Mouse (Mus musculus): ENCODE measurements around the gene Atcay. TPM values are rescaled to one million over a fixed set of nuclear protein-coding genes. Genes with fewer than 3 reads are reported as not detected.

Gene Atcay
- polyA plus RNA-seq (2016; fragmentation: Nextera tagmentation; extraction: Ambion mirVana) = 35.5 and 37.2 TPM in 2 replicates

DNA sequence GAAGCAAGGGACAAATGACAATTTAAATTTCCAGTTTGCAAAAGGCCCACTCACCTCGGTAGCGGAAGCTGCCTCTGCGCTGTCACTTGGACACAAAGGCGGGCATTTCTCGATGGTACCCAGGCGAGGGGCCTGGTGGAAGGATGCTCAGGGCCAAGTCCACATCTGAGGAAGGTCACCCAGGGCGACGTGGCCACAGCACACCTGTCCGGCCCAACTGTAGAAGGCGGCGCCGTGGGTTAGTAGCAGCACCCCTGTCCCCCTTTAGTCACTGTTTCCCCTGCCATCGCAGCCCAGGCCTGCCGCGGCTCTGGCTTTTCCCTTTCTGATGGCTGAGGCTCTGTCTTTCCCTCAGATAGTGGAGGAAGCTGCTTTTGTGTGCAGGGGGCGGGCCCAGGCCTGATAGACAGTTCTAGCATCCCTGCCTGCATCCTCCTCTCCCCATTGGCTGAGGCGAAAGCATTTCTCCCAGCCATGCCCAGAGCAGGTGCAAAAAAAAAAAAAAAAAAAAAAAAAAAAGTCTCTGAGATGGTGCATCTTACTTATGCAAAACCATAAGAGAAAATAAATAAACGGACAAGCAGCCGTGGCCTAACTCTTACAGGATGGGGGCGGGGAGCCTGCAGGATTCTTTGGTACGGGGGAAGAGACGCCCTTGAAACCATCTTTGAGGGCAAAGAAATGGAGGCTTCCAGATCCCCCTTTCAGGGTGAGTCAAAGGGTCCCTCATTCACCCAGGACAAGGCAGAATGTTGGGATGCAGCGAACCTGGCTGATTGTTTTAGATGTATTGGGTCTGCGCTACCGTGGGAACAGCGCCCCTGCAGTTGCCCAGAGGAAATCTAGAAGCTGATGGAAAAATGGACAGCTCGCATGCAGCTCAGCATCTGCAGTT is at the start of gene Atcay:
Gene Atcay (minus strand): TSS at position 396 of the 895 bp plus-strand sequence.
- Histone ChIP-seq H3K9me3 (no peaks in the 10 kb centered on the region), H3K4me2 (replicated peaks) (peak within 1 kb of the TSS; percentile 63), H3K27me3 (peaks cover 15% of the 10 kb centered on the region), H3K27ac (replicated peaks) (peak within 1 kb of the TSS; percentile 78), H3K4me3 (peak within 1 kb of the TSS; percentile 54), H3K36me3 (peaks cover 5% of the 10 kb centered on the region; the same call in 1 of the 2 replicates), H3K9ac (replicated peaks) (peak within 1 kb of the TSS; percentile 76), H3K4me1 (peaks cover 40% of the 10 kb centered on the region)
- 3% methylated on average over 27 of the region's 27 CpGs for WGBS
- ATAC-seq (ENCODE audit: low FRiP score, low read depth) = peak; percentile 86

DNA sequence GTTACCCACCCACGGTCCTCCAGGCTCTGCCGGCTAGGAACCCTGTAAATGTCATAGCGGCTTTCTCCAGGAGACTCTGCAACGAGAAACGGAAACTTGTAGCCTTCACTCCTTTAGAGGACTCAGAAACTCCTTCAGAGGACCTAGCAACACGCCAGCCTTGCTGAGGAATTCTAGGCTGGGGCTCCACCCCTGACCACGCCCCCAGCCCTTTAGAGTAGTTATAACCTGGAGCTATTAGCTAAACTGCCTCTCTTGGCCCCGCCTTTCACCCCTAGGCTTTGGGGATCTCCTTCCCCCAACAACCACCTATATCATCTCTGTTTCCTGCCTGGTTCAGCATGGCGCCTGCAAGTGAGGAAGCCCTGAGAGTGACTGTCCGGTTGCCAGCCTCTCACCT is 48.9 kb upstream of the Atcay start:
- H3K9ac ChIP-seq (replicated peaks) = no peak overlapping the region
- H3K27me3 ChIP-seq = peaks cover 37% of the 10 kb centered on the region
- no peak for ATAC-seq (ENCODE audit: low FRiP score, low read depth)
- no peaks in the 10 kb centered on the region for H3K9me3 ChIP-seq
- no peak overlapping the region for H3K27ac ChIP-seq (replicated peaks)
- no peaks in the 10 kb centered on the region for H3K4me1 ChIP-seq
- H3K4me2 ChIP-seq (replicated peaks) = no peak overlapping the region
- H3K4me3 ChIP-seq = no peak overlapping the region
- H3K36me3 ChIP-seq = 0 out of 2 replicates have a peak, but pooled peaks cover 3% of the 10 kb centered on the region
- WGBS = 56% methylated on average over 10 of the region's 10 CpGs

DNA sequence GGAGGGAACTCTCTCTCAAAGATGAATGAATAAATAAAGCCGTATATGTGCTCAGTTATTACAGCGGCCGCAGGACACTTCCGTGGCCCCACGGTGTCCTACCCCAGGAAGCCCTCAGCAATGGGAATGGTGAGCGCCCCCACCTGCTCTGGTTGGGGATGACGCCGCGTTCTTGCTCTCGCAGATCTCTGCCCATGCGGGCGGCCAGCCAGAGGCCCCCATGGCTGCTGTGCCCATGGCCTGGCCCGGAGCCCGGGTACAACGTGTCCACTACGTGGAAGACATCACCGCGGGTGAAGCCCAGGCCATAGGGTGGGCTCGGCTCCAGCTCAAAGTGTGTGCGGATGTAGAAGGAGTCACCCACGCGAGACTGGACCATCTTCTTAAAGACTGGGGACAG is 47.0 kb upstream of the Atcay start:
- H3K9ac ChIP-seq (replicated peaks) = no peak overlapping the region
- H3K4me1 ChIP-seq = no peaks in the 10 kb centered on the region
- H3K4me2 ChIP-seq (replicated peaks) = no peak overlapping the region
- 79% methylated on average over 22 of the region's 22 CpGs for WGBS
- H3K36me3 ChIP-seq = peaks cover 12% of the 10 kb centered on the region
- peaks cover 19% of the 10 kb centered on the region; the same call in 1 of the 2 replicates for H3K27me3 ChIP-seq
- no peak overlapping the region for H3K27ac ChIP-seq (replicated peaks)
- H3K4me3 ChIP-seq = no peak overlapping the region
- H3K9me3 ChIP-seq = no peaks in the 10 kb centered on the region
- no peak for ATAC-seq (ENCODE audit: low FRiP score, low read depth)

DNA sequence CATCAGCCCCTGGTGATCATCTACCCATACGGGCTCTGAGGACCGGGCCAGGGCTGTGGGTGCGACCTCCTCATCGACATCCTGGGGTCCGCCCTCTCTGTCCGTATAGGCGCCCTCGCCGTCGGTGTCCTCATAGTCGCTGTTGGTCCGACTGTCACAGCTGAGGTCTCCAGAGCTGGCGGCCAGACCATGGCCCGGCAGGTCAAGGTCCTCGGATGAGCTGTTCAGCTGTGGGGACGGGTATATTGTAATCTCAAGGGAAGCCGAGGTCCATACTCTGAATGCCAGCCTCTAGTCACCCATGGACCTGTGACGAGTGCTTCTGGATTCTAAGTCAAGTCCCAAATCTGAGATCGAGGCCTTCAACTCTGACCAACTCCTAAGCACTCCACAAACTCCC is 43.2 kb upstream of the Atcay start:
- Histone ChIP-seq H3K9ac (replicated peaks) (no peak overlapping the region), H3K27ac (replicated peaks) (no peak overlapping the region), H3K4me3 (no peak overlapping the region), H3K9me3 (no peaks in the 10 kb centered on the region), H3K27me3 (no peaks in the 10 kb centered on the region), H3K4me2 (replicated peaks) (no peak overlapping the region), H3K36me3 (peaks cover 34% of the 10 kb centered on the region), H3K4me1 (peaks cover 4% of the 10 kb centered on the region)
- 95% methylated on average over 19 of the region's 19 CpGs for WGBS
- ATAC-seq (ENCODE audit: low FRiP score, low read depth) = no peak

DNA sequence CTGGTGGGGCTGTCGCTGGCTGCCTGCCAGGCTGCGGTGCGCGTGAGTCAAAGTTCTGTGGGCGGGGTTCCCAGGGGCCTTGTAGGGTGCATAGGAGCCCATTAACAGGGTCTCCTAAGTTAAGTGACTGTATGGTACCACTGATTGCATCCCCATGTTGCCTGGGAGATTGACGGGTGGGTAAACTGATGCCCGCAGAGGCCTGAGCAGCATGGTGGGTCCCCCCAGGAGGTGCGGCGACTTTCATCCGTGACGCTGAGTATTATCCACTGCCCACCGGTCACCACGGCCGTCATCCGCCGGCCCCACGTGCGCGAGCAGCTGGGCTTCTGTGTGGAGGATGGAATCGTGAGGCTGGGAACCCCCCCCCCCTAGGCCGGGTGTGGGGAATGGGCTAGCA is 41.7 kb upstream of the Atcay start:
- ATAC-seq (ENCODE audit: low FRiP score, low read depth) = no peak
- Histone ChIP-seq H3K4me1 (peaks cover 11% of the 10 kb centered on the region), H3K27me3 (no peaks in the 10 kb centered on the region), H3K9ac (replicated peaks) (no peak overlapping the region), H3K4me2 (replicated peaks) (no peak overlapping the region), H3K36me3 (peaks cover 34% of the 10 kb centered on the region), H3K4me3 (no peak overlapping the region), H3K9me3 (no peaks in the 10 kb centered on the region), H3K27ac (replicated peaks) (no peak overlapping the region)
- 98% methylated on average over 21 of the region's 21 CpGs for whole genome bisulfite sequencing

DNA sequence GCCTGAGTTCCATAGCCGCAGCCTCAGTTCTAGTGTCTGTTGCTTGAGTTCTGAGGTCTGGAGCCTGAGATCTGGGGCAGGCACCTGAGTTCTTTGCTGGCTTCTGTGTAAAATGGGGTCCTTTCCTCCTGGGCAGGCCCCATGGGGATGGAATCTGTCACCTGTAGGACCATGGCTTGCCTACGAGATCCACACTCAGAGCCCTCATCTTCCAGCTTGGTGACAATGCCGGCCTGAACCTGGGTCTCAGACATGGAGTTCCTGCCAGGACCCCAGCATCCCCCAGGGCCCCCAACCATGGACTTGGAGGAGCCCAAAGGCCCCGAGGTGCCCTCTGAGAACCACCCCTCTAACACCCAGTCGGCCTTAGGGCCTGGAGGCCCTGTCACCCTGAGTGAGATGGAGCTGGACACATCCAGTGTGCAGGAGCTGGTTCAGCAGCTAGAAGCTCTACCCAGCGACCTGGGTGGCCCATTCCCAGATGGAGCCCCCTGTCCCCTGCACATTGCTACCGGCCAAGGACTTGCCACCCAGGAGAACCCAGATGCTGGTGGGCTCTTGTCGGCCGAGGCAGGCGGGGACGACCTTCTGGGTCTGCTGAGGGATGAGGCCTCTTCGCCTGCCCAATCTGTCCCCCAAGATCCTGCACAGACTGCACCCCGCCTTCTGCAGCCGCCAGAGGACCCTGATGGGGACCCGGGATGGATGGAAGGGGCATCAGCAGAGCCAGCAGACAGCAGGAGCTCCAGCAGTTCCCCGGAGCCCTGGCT is 38.2 kb upstream of the Atcay start:
- peak overlapping the region; percentile 79 for H3K4me2 ChIP-seq (replicated peaks)
- H3K9ac ChIP-seq (replicated peaks) = peak overlapping the region; percentile 79
- H3K4me1 ChIP-seq = peaks cover 15% of the 10 kb centered on the region
- 80% methylated on average over 16 of the region's 16 CpGs for WGBS
- no peak overlapping the region for H3K27ac ChIP-seq (replicated peaks)
- no peaks in the 10 kb centered on the region for H3K27me3 ChIP-seq
- H3K9me3 ChIP-seq = no peaks in the 10 kb centered on the region
- peaks cover 47% of the 10 kb centered on the region for H3K36me3 ChIP-seq
- peak overlapping the region; percentile 63 for H3K4me3 ChIP-seq
- no peak for ATAC-seq (ENCODE audit: low FRiP score, low read depth)

DNA sequence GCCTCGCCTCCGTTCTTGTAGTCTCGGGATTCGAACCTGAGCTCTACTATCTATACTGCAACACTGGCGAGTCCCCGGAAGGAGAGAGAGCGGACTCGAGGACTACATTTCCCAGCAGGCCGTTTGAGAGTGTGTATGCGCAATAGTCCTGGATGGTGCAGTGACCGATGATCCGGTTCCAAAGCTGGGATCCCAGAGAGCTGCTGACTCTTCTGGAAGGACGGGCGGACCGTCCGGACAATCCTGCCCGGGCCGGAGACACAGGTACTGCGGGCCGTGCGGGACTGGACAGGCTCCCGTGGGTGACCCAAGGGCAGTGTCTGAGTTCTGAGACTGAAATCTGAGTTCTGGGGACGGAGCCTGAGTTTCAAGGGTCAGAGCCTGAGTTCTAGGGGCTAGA is 37.4 kb upstream of the Atcay start:
- Histone ChIP-seq H3K4me1 (peaks cover 15% of the 10 kb centered on the region), H3K4me2 (replicated peaks) (peak overlapping the region; percentile 79), H3K9me3 (no peaks in the 10 kb centered on the region), H3K4me3 (peak overlapping the region; percentile 63), H3K27ac (replicated peaks) (no peak overlapping the region), H3K27me3 (no peaks in the 10 kb centered on the region), H3K36me3 (peaks cover 49% of the 10 kb centered on the region), H3K9ac (replicated peaks) (peak overlapping the region; percentile 79)
- WGBS = 4% methylated on average over 23 of the region's 23 CpGs
- ATAC-seq (ENCODE audit: low FRiP score, low read depth) = peak; percentile 35; the same call in 1 of the 2 replicates

DNA sequence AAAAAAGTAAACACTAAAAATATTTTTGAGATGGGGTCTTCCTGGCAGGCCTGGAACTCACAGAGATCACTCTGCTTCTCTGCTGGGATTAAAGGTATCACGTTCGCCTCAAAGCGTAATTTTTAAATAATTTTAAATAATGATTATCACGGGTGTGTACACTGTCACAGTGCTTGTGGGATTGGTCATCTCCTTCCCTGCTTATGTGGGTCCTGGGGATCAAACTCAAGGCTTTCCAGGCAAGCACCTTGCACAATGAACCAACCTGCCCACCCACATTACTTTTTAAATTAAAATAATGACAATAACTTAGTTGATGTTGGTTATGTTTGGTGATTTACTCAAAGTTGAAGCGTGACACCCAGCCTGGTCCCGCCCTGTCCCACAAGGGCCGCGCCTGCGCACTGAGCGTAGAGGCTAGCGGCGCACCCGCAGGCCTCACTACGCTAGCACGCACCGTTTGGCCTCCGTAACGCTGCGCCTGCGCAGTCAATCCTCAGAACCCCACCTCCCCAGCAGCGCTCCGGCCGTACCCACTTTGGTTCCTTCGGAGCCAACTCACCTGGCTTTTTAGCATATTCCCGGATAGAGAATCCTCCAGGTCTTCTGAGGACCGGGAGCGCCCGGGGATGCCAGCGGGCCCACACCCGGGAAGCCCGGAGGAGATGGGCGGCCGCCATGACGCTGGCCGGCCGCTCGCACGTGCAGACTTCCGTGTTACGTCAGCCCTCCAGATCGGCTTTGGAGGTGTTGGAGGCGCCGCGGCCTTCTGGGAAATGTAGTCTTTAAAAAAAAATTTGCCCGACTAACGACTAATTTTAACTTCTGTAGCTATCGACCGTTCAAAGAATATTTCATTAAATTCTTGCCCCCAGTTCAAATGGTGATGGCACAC is 35.8 kb upstream of the Atcay start, which contains the start of the genes Mrpl54 and Apba3:
Gene Mrpl54 (minus strand): TSS at position 724 of the 895 bp plus-strand sequence.
Gene Apba3 (plus strand): TSS at position 750 of the 895 bp plus-strand sequence.
- WGBS = 1% methylated on average over 48 of the region's 48 CpGs
- Histone ChIP-seq H3K4me3 (peak within 1 kb of the TSS; percentile 74), H3K27ac (replicated peaks) (peak within 1 kb of the TSS; percentile 75), H3K4me1 (peaks cover 15% of the 10 kb centered on the region), H3K9me3 (no peaks in the 10 kb centered on the region), H3K9ac (replicated peaks) (peak within 1 kb of the TSS; percentile 68), H3K4me2 (replicated peaks) (peak within 1 kb of the TSS; percentile 79), H3K36me3 (peaks cover 49% of the 10 kb centered on the region), H3K27me3 (no peaks in the 10 kb centered on the region)
- peak; percentile 93 for ATAC-seq (ENCODE audit: low FRiP score, low read depth)

DNA sequence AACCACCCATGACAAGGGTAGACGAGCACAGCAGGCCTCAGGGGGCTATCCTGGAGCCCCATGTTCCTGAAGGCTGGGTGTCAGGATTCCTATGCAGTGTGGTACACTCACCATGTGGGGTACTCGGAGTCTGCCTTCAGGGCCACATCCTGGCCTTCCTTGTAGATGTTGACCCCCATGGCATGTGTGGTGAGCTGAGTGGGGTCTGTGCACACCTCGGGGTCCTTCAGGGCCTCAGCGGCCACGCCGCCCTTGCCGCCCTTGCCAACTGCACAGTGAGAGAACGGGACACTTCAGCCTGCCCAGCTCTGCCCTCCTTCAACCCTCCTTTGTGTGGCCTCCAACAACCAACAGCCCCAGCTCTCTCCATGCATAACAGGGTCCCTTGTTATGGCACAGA is 34.9 kb upstream of the Atcay start:
- Histone ChIP-seq H3K9ac (replicated peaks) (peak overlapping the region; percentile 7; the same call in 1 of the 2 replicates), H3K27me3 (peaks cover 4% of the 10 kb centered on the region), H3K27ac (replicated peaks) (no peak overlapping the region), H3K36me3 (peaks cover 40% of the 10 kb centered on the region), H3K4me1 (peaks cover 15% of the 10 kb centered on the region), H3K9me3 (peaks cover 3% of the 10 kb centered on the region; the same call in 1 of the 2 replicates), H3K4me2 (replicated peaks) (peak overlapping the region; percentile 63), H3K4me3 (peak overlapping the region; percentile 74; the same call in 1 of the 2 replicates)
- 98% methylated on average over 8 of the region's 8 CpGs for WGBS
- no peak for ATAC-seq (ENCODE audit: low FRiP score, low read depth)

DNA sequence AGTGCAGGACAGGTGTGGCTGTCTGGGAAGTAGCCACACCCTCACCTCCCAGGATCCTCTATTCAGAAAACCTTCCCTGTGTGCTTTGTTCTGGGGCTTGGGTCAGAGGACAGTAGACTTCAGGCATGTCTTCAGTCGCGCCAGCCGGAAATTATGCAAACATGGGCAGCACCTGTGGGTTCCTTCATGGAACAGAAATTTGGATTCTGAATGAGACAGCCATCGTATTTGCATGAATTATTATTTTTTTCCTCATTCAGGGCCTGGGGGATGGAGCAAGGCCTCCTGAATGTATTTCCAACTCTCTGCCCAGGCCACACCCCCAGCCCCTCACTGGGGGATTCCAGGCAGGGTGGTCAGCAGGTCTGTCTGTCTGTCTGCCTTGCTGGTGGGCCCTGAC is 30.4 kb upstream of the Atcay start:
- no peak overlapping the region for H3K4me2 ChIP-seq (replicated peaks)
- H3K4me1 ChIP-seq = peaks cover 26% of the 10 kb centered on the region
- no peak for ATAC-seq (ENCODE audit: low FRiP score, low read depth)
- no peak overlapping the region for H3K9ac ChIP-seq (replicated peaks)
- H3K4me3 ChIP-seq = no peak overlapping the region
- peaks cover 40% of the 10 kb centered on the region for H3K36me3 ChIP-seq
- H3K27me3 ChIP-seq = peaks cover 48% of the 10 kb centered on the region
- H3K27ac ChIP-seq (replicated peaks) = no peak overlapping the region
- H3K9me3 ChIP-seq = peaks cover 4% of the 10 kb centered on the region; the same call in 1 of the 2 replicates
- WGBS = 94% methylated on average over 4 of the region's 4 CpGs

Measured in midbrain, embryonic 12.5 days (tissue).